Mouse (Mus musculus) cerebral cortex, adult 2 months (tissue): ENCODE data around the gene Olfr512.

Experiments used
- WGBS: fragments of 180-500 bp; shearing (Covaris S2); methylation state at CpG from one replicate; pipeline ENCODE4 v1.1.7; 2018; 5-methylcytosine and 5-hydroxymethylcytosine counted together

The Olfr512 gene

GRCm38 (mm10) chr7:108713020-108713419 is at the start of gene Olfr512:
Olfr512 (plus strand) TSS chr7:108713320.

DNA sequence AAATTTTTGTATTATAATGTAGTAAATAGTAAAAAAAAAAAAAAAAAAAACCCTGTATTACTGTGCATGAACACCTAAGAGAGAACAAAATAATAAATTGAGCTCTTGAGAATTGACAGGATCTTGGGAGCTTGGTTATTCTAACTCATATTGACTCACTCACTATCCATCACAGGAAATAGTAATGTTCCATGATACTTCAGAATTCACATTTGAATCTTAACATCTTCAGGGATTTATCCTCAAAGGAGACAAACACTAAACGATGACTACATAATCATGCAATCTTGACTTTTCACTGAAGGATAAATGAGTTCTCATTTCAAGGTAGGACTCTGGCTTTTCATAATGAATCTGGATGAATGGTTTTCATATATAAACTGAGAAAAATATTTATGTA is 47.0 kb upstream of the Olfr512 start, which contains the start of gene Olfr510:
Gene Olfr510, plus strand, starts transcription at position 301 of the 400 bp plus-strand sequence.
- WGBS: 98% methylated on average over 1 of the region's 1 CpGs

DNA sequence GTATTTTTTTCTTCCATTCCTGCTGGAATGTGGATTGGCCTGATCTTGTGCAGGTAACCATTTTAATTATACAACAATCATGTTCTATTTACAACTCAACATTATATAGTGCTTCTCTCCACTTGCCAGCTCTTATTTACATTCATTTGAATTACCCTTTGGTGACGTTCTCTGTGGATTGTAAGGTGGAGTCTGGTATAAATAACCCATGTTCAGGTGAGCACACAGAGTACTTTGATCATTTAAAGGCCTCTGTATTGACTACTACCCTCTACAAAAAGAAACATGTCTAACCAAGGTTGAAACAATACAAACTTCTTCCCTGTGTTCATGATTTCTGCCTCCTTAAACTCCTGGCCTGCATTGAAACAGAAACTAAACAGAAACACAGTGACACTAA is 42.1 kb upstream of the Olfr512 start:
- 73% methylated on average over 1 of the region's 1 CpGs for WGBS

DNA sequence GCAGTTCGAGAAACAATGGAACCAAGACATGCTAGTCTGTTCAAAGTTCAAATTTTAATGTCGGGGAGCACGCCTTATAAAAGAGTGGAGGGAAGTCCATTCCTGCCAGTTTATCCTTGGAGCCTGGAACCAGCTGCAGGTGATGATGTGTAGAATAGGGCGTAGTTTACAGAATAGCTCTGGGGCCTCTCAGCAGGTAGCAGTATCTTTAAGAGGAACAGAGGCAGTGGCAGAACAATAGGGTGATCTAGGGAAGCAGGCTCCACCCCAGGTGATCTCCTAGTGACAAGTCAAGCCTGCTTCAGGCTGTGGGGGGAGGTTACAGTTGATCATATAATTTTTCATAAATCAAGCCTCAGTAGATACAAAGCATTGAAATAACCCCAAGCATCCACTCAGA is 34.2 kb upstream of the Olfr512 start:
- whole genome bisulfite sequencing: 87% methylated on average over 4 of the region's 4 CpGs

GRCm38 (mm10) chr7:108750673-108751072 is 37.6 kb downstream of the Olfr512 start, which contains the start of gene Olfr513:
Olfr513 (plus strand) TSS chr7:108750973.
- 70% methylated on average over 1 of the region's 1 CpGs for WGBS

- 31% methylated on average over 3 of the region's 3 CpGs for WGBS
Observed at GRCm38 (mm10) chr7:108760411-108760810, 47.3 kb downstream of the Olfr512 start.
